Mouse (Mus musculus) cerebellum, postnatal 25 days (tissue): ENCODE measurements at regions not wholly inside any gene's neighbourhood (a gene's known extent, or its start where the extent isn't known, plus 50 kb on each side); places are given as distances from the start of the nearest gene placed in this dataset.

Experiments
- DNase-seq, 2 experiments: peaks; one replicate each; pipeline ENCODE4 v3.0.0; 2021; ENCODE audit warnings: mixed read lengths in 2 of 2

GRCm38 (mm10) chr16:62981821-62982220 is 127.7 kb downstream of the Pros1 start:
- peak in 1 of 2 experiments; percentile 35 for DNase-seq

DNA sequence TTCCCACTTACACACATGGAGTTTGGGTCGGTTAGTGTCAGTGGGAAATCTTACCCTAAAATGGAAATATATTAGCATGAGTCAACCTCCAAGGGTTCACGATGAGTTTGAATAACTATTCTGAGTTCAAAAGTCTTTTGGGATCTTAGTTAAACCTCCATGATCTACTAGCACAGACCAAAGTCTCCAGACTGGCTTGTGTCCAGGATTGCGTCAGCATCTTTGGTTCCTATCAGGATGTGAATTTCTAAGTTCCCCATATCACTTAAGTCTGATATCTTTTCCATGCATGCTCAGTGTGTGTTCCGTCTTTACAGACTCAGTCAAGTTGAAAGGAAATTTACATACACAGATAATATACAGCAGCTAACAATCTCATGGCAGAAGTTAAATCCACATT is 128.5 kb downstream of the Pros1 start:
- no peak for DNase-seq

- DNase-seq: no peak
Measured at GRCm38 (mm10) chr16:62995555-62995954, 141.4 kb downstream of the Pros1 start.

DNA sequence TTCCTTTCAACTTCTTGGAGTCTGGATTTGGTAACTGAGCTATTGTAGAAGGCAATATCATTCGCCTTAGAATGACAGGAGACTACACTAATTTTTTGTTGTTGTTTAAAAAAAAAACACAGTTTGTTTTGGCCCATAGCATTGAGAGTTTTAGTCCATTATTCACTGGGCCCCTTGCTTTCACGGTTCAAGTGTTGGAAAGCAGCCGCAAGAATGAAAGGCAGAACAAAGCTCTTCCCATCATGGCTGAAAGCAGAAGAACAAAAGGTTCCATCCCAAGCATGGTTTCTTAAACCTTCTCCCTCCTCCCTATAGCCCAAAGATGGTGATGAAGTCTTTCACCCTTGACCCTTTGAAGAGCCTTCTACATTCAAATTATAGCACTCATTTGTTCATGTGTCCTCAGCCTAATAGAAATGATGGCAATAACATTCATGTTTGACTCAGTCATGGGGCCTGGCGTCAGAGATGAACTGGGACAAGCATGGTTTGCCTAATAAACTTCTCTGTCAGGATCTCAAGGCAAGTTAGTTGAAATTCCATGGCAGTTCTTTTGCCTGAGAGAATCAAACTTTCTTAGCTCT is 157.1 kb downstream of the Pros1 start:
- no peak for DNase-seq

- DNase-seq: peak in 1 of 2 experiments; percentile 39
Measured at GRCm38 (mm10) chr16:63014453-63014852, 160.3 kb downstream of the Pros1 start.

DNA sequence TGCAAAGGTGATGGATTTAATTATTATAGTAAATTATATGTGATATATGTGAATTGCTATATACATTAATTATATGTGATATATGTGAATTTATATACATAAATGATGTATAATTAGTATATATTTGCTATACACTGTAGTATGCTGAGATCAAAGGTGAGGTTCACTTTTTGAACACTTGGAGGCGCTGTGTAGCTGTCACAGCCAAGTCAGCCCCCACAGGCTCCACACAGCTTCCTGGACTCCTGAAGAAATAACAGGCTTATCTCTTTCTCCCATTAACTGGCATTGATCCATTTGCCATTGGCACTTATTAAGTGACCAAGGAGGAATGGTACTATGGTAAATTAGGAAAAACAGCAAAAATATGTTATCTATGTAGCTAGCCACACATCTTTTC is 162.0 kb downstream of the Pros1 start:
- peak in 1 of 2 experiments; percentile 56 for DNase-seq

GRCm38 (mm10) chr16:63016658-63017057 is 162.6 kb downstream of the Pros1 start:
- DNase-seq: no peak

GRCm38 (mm10) chr16:63030399-63030798 is 176.3 kb downstream of the Pros1 start:
- no peak for DNase-seq

- DNase-seq: no peak
Measured at GRCm38 (mm10) chr16:63031035-63031434, 176.9 kb downstream of the Pros1 start.

- no peak for DNase-seq
Measured at GRCm38 (mm10) chr16:63031802-63032201, 177.7 kb downstream of the Pros1 start.

GRCm38 (mm10) chr16:63049100-63049499 is 195.0 kb downstream of the Pros1 start:
- no peak for DNase-seq

GRCm38 (mm10) chr16:63062883-63063282 is 208.8 kb downstream of the Pros1 start:
- DNase-seq: no peak

DNA sequence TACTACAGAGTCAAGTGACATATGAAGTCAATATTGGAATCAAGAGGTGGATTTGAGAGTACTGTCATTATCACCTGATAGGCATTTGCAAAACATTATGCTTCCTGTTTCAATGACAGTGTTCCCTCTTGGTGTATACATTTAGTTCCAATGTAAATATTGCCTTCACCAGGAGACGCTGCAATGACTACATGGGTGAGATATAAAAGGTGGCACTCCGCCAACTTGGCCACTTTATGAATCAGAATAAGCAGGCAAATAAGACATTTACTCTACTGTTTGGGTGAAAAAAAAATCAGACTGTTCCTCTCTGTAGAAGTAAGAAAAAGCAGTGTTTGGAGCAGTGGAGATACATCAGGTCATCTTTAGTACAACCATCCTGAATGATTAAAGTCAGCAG is 215.9 kb downstream of the Pros1 start:
- no peak for DNase-seq

DNA sequence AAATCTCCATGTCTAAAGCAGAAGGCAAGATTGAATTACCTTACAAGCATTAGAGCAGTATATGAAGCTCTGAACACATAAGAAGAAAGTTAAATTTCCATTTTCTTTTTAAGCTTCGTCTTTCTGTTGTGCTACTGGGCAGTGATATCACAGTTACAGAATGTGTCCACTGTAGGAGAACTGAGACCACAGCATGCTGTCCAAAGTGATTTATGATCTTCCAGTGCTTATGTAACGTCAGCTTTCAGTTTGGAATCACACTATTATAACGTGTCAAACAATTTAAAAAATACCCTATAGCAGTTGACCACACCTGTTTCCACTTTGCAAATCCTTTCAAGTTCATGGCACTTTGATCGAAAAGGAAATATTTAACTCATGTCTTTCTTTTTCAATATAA is 221.7 kb downstream of the Pros1 start:
- DNase-seq: no peak

DNA sequence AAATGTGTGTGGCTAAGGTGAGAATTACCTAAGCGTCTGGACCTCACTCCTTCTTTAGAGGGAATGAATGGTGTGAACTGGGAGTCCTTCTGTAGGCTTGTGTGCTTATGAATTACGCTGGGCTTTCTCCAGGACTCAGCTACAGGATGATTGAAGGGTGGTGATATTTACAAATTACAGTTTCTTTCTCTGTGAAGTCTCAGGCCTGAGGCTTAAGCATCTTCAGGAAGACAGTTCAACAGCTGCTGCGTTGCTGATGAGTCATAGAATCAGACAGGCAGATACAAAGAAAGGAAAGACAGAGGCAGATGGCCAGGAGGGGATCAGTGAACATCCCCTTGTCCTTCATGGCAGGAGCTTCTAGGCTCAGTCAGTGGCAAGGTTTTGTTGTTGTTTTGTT is 227.3 kb downstream of the Pros1 start:
- peak in 1 of 2 experiments; percentile 18 for DNase-seq

GRCm38 (mm10) chr16:63083256-63083655 is 229.1 kb downstream of the Pros1 start:
- no peak for DNase-seq

GRCm38 (mm10) chr16:63084021-63084756 is 230.1 kb downstream of the Pros1 start:
- DNase-seq: no peak

DNA sequence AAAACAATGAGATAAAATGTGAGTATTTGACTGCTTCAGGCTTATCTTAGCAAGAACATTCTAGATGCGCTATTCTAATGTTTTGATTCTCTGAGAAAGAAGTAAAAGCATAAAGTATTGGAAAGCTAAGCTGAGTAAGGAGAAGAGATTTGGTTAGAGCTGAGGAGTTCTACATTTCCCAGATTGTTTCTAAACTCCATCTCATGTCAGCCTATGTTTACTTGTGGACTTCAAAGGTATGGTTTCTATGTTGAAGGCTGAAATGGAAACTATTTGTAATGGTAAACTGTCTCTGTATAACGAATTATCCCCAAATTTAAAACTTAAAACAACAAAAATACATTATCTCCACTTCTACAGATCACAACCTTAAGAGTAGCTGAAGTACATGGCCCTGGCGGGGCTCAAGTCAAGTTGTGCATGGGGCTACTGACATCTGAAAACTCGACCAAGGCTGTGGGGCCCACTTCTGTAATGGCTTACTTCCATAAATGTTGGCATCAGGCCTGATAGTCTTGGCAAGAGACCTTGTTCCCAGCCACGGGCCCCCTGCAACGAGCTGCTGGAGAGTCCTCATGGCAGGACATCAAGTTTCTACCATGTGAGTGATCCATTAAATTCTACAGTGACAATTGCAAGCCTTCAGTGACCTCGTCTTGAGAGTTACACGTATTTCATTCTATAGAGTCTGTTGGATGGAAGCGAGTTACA is 232.1 kb downstream of the Pros1 start:
- peak; percentile 71 to 75 for DNase-seq

DNA sequence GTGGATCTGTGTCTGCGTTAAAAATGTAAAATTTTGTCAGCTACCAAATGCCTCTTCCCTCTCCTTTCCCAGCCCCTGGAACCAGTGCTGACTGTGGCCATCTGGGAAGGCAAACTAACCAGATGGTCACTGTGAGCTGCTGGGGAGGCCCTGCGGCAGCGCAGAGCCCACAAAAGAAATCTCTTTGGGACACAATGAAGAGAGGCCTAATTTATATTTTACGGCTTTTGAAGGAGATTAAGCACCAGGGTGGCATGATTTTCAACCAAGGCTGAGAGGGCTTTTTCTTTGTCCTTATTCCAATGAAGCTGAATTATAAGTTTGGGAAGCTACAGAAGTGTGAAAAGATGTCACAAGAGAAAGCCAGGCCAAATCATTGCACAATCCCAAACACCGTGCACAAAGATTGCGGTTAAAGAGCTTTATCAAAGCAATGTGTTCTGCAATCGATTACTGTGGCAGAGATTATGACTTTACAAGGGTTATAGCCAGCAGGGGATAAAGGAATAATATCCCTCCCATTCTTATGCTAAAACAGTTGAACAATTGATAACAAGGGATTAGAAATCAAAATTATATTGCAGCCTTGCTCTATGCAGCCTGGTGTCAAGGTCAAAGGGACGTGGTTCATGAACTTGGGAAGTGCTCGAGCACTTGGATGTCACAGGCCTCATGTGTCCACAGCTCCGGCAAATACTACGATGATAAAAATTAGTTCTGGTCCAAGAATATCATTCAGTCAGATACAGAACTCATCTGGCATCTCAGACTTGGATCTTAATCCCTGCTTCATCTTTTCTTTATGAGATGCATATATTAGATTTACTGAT is 237.6 kb downstream of the Pros1 start:
- peak; percentile 85 to 87 for DNase-seq

GRCm38 (mm10) chr16:63094126-63094840 is 240.2 kb downstream of the Pros1 start:
- DNase-seq: peak in 1 of 2 experiments; percentile 18

GRCm38 (mm10) chr16:63102362-63102761 is 248.3 kb downstream of the Pros1 start:
- no peak for DNase-seq

GRCm38 (mm10) chr16:63102930-63103329 is 248.8 kb downstream of the Pros1 start:
- no peak for DNase-seq
